Mouse (Mus musculus) cerebellum, postnatal 4 days (tissue): ENCODE data around the gene Sgsm1.

ENCODE experiments used
- DNase-seq, 2 experiments: peaks; one replicate each; pipeline ENCODE4 v3.0.0; 2022; ENCODE audit warnings: low spot score in 2 of 2, mixed read lengths in 1 of 2

The Sgsm1 gene

GRCm38 (mm10) chr5:113218617-113219235 is 91.9 kb downstream of the Sgsm1 start:
- DNase-seq, result no peak

- DNase-seq, result no peak
These were observed 93.5 kb downstream of the Sgsm1 start for GRCm38 (mm10) chr5:113217076-113217475.

- no peak for DNase-seq
These were observed 94.1 kb downstream of the Sgsm1 start for GRCm38 (mm10) chr5:113216328-113216960.

- no peak for DNase-seq
These were observed 95.0 kb downstream of the Sgsm1 start for GRCm38 (mm10) chr5:113215610-113216011.

- no peak for DNase-seq
These were observed 96.1 kb downstream of the Sgsm1 start for GRCm38 (mm10) chr5:113214455-113214854.

- no peak for DNase-seq
These were observed 96.5 kb downstream of the Sgsm1 start for GRCm38 (mm10) chr5:113214041-113214440.

- no peak for DNase-seq
These were observed 98.3 kb downstream of the Sgsm1 start for GRCm38 (mm10) chr5:113212156-113212835.

- DNase-seq, result no peak
These were observed 100.3 kb downstream of the Sgsm1 start for GRCm38 (mm10) chr5:113210314-113210713.

GRCm38 (mm10) chr5:113209898-113210297 is 100.7 kb downstream of the Sgsm1 start:
- no peak for DNase-seq

GRCm38 (mm10) chr5:113209401-113209750 is 101.2 kb downstream of the Sgsm1 start:
- DNase-seq, result no peak

GRCm38 (mm10) chr5:113208622-113209400 is 101.8 kb downstream of the Sgsm1 start:
- peak in 1 of 2 experiments; percentile 57 for DNase-seq

- DNase-seq, result no peak
These were observed 102.5 kb downstream of the Sgsm1 start for GRCm38 (mm10) chr5:113208048-113208447.

GRCm38 (mm10) chr5:113206670-113207352 is 103.8 kb downstream of the Sgsm1 start:
- DNase-seq, result no peak

GRCm38 (mm10) chr5:113204193-113204592 is 106.4 kb downstream of the Sgsm1 start:
- DNase-seq, result no peak

- no peak for DNase-seq
These were observed 110.8 kb downstream of the Sgsm1 start for GRCm38 (mm10) chr5:113199772-113200134.

- DNase-seq, result no peak
These were observed 111.3 kb downstream of the Sgsm1 start for GRCm38 (mm10) chr5:113199126-113199771.

GRCm38 (mm10) chr5:113196916-113197794 is 113.4 kb downstream of the Sgsm1 start:
- DNase-seq, result no peak

- DNase-seq, result no peak
These were observed 114.7 kb downstream of the Sgsm1 start for GRCm38 (mm10) chr5:113195907-113196306.

GRCm38 (mm10) chr5:113195451-113195850 is 115.1 kb downstream of the Sgsm1 start:
- no peak for DNase-seq

GRCm38 (mm10) chr5:113193762-113194161 is 116.8 kb downstream of the Sgsm1 start:
- no peak for DNase-seq
